Mouse (Mus musculus): Measurements from ENCODE around the gene Slco3a1.

Gene Slco3a1

DNA sequence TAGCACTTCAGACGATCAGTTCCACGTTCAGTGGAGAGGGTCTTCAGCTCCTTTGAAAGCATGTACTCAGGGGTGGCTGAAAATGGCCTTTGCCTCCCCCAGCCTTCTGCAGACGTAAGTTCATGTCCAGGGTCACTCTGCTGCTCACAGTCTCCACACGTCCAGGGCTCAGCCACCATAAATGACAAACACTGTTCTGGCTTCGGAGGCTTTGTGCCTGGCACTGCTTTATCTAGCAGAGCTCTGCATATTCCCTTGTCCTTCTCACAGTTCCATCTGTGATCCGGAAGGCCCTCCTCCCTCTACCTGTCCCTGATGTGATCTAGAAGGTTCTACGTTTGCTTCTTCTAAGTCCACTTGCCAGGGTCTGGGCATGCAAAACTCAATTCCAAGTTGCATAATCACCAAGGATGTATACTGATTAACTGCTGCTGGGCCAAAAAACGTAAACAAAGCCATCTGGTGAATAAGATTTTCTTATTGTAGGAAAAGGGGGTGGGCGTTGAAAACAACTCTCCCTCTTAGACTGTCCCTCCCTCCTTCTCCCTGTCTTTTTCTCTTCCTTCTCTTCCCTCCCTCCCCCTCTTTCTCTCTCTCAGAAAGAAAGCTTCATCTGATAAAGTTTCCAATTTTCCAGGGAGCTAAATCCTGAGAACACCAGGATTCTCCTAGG is 62.8 kb downstream of the Slco3a1 start:
- in situ Hi-C loops (cut with MboI; ENCODE audit: unreplicated experiment in 2 of 2): no loop called here

- in situ Hi-C loops (cut with MboI; ENCODE audit: unreplicated experiment in 2 of 2): no loop called here
Measured at GRCm38 (mm10) chr7:74488141-74488540, 66.4 kb downstream of the Slco3a1 start.

- in situ Hi-C loops (cut with MboI; ENCODE audit: unreplicated experiment in 2 of 2): no loop called here
Measured at GRCm38 (mm10) chr7:74487727-74488126, 66.9 kb downstream of the Slco3a1 start.

DNA sequence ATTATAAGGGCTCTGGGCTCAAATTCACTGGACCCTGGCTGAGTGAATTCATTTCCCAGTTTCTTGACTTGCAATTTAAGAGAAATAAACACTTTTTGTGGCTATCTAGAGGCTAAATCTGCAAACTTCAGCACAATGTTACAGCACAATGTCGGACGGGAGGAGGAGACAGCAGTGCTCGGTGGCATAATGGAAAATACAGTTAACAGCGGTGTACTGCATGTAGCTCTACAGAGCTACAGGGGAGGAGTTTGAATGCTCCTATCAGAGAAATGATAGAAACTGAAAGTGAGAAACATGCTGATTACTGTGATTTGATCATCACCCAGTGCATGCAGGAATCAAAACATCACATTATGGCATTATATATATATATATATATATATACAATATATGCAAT is 68.5 kb downstream of the Slco3a1 start:
- in situ Hi-C loops (cut with MboI; ENCODE audit: unreplicated experiment in 2 of 2): no loop called here

- in situ Hi-C loops (cut with MboI; ENCODE audit: unreplicated experiment in 2 of 2): no loop called here
Measured at GRCm38 (mm10) chr7:74485669-74486068, 68.9 kb downstream of the Slco3a1 start.

DNA sequence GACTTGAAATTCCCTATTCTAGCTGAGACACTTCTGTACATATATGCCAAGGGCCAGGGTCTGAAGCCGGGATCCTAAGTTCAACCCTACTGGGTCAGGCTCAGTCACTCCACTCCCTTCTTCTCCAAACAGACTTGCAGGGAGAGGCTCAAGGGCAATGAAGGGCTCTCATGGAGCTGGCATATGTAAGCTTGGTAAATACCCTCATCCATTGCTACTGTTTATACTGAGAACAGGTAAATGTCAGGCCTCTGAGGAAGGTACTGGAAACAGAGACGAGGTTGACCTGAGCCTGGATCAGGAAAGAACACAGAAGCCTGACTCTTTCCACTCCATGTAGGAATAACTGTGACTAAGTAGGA is 70.6 kb downstream of the Slco3a1 start:
- in situ Hi-C loops (cut with MboI; ENCODE audit: unreplicated experiment in 2 of 2): no loop called here

DNA sequence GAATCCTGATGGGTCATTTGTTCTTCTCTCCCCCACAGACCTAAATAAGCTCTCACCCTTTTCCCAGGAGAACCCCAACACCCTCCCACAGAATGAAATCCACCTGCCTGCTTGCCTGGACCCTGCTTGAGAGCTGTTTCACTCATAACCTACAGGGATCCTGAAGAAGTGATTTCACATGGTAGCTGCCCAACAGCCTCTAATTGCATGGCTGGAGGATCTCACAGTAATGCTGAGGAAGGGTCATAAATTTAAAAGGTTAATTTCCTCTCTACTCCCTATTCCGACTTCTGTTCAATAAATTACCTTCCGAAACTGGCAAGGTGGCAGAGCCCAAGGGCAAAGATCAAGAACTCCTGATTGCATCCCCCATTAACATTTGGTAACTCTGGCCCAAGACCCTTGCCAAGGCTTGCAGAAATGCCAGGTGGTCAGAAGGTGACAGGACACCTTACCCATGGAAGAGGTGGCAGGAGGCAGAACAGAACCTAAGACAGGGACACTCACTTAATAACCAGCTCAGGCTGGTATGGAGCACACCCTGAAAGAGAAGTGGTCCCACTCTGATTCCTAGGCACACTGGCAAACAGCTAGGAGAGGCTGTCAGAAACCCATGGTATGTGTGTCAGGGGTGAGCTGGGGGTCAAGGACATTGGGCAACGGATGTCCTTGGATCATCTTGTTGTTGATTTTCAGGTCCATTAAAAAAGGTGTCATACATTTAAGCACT is 71.1 kb downstream of the Slco3a1 start:
- in situ Hi-C loops (cut with MboI; ENCODE audit: unreplicated experiment in 2 of 2): no loop called here

DNA sequence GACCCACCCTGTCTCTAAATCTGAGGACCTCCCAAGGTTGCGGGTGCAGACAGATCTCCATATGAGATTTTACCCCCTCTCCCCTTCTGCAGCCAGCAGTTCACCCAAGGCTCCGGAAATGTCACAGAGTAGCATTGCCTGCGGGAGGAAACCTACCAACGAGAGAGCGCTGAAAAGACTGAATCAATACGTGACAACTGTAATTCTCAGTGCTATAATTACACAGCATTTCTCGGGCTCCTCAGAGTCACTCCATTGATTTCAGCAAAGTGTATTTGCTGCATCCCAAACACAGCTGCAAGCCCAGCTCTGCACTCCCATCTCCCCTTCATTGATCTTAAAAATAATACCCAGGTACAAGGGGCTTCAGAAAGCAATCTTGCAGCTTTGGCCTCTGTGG is 82.8 kb downstream of the Slco3a1 start:
- in situ Hi-C loops (cut with MboI; ENCODE audit: unreplicated experiment in 2 of 2): no loop called here

DNA sequence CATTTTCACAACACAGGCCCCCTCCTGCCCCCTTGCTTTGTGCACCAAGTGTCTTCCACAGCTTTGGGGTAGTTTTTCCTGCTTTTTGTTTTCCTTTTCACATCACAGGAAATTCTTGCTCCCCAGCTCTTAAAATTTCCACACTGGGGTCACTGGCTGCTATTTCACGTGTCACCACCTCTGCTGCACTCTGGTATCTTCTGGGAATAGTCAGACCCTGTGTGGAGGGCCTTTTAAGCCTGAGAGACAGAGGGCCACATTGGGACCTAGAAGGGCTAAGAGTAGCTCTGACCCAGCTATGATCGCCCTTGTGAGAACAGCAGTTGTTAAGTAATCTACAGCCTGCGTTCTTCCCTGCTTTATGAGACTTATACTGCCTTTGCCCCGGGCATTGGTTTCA is 87.7 kb downstream of the Slco3a1 start:
- in situ Hi-C loops (cut with MboI; ENCODE audit: unreplicated experiment in 2 of 2): no loop called here

DNA sequence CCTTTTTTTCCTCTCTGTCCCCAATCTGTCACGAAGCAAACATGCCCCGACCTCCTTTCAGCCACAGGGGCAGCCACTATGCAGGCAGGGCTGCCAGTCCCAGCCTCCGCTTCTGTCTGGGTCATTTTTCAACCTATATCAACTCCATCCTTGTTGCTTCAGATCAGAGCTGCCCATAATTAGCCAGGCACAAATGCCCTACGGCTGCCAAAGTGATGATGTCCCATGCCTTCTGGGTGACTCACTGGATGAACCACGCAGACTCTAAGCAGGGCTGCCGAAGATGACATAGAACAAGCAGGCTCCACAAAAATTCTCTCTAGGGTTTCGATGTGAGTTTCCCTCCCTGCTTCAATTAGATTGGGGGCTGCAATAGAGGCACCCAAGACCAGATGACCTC is 89.9 kb downstream of the Slco3a1 start:
- in situ Hi-C loops (cut with MboI; ENCODE audit: unreplicated experiment in 2 of 2): no loop called here

DNA sequence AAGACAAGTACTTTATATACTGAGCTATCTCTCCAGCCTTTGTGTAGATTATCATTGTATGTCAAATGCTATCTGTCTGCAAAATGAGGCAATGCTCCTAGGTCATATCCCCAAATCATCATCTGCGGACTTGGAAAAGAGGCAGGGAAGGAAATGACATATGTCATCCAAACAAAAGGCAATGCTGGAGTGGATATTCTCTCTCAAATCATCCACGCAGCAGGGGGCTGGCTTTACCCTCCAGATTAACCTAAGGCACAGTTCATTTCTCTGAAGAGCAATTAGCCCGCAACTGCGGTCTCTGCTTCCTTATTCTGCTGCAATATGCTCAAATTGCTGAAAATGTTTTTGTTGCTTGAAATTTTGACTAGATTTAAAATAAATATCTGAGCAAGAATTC is 92.1 kb downstream of the Slco3a1 start:
- in situ Hi-C loops (cut with MboI; ENCODE audit: unreplicated experiment in 2 of 2): no loop called here

DNA sequence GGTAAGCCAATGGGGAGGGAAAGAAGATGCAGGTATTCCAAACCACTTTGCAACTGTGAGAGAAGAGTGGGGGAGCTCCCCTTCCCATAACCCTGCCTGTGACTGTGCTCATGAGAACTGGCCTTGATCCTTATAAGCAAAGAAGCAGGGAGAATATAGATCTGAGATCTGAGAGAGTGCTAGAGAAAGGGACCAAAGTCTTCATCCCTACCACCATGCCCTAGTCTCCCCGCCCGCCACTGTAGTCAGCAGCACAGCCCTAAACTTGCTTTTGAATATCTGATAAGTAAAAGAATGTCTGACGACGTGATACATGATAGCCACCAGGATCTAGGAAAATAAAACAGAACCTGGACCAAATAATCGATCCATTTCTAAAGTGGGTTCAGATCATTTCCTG is 92.8 kb downstream of the Slco3a1 start:
- in situ Hi-C loops (cut with MboI; ENCODE audit: unreplicated experiment in 2 of 2): no loop called here

- in situ Hi-C loops (cut with MboI; ENCODE audit: unreplicated experiment in 2 of 2): no loop called here
Measured at GRCm38 (mm10) chr7:74461146-74461545, 93.4 kb downstream of the Slco3a1 start.

- in situ Hi-C loops (cut with MboI; ENCODE audit: unreplicated experiment in 2 of 2): no loop called here
Measured at GRCm38 (mm10) chr7:74459812-74460211, 94.8 kb downstream of the Slco3a1 start.

DNA sequence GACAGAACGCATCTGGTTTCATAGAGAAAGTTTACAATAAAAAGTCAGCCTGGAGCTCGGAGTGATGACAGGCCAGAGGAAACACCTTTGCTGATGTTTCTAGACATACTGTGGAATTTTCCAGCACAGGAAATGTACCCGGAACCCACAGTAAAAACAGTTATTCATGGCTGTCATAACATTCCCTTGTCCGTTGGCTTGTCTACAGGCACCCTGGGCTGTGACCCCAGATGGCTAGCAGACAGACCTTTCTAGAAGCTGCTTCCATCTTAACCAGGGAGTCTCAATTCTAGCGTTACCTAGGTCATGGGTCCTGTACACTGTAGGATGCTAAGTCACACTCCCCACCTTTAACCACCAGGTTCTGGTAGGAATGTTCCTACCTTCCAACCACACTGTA is 95.3 kb downstream of the Slco3a1 start:
- in situ Hi-C loops (cut with MboI; ENCODE audit: unreplicated experiment in 2 of 2): no loop called here

DNA sequence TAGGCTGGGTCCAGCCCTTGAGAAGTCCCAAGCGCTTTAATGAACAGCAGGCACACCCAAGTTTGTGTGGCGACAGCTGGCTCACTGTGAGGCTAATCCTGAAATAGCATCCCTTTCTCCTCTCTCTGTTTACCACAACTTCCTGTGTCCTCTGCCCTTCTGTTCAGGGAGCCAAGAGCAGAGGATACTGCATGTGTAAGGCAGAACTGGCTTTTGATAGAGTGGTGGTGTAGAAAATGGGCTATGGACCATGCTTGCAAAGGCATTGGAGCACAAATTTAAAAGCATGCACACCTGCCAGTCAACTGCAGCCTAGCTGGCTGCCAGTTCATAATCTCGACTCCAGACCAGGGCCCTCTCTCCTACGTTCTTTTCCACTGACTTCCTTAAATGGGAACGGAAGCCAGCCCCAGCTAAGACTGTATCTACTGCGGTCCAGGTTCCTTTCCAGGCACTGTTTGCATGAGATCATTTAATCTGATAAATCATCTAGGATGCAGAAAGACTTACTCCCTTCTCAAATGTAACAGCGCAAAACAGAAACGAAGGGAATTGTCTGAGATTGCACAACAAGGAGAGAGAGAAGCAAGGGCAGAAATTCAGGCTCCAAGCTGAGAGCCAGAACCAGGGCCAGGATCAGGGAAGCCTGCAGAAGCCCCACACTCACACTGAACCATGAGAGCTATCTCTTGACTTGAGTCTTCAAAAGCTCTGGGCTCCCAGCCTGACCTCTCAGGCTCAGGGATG is 95.9 kb downstream of the Slco3a1 start:
- in situ Hi-C loops (cut with MboI; ENCODE audit: unreplicated experiment in 2 of 2): no loop called here

DNA sequence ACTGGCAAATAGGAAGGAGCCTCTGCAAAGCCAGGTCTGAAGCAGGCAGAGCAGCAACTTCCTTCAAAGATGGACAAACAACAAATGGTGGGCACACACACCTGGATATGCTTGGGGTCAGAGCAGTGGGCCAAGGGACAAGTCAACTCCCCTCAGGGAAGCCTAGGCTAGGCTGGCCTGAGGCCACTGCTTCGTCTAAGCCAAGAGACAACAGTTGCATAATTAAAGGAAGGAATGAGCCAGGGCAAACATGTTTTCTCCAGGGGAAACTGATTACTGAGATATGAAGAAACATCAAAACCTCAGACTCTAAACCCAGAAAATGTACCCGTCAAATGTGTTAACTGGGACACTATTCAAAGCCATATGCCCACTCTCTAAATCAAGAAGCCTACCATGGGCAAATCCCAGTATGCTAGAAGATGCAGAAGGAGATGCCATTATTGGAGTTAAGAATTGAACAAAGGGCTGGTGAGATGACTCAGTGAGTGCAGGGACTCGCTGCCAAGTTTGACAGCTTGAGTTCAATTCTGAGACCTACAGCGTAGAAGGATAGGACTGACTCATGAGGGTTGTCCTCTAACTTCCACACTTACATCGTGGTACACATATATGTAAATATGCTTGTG is 97.1 kb downstream of the Slco3a1 start:
- in situ Hi-C loops (cut with MboI; ENCODE audit: unreplicated experiment in 2 of 2): no loop called here

GRCm38 (mm10) chr7:74456781-74457180 is 97.8 kb downstream of the Slco3a1 start:
- in situ Hi-C loops (cut with MboI; ENCODE audit: unreplicated experiment in 2 of 2): no loop called here

DNA sequence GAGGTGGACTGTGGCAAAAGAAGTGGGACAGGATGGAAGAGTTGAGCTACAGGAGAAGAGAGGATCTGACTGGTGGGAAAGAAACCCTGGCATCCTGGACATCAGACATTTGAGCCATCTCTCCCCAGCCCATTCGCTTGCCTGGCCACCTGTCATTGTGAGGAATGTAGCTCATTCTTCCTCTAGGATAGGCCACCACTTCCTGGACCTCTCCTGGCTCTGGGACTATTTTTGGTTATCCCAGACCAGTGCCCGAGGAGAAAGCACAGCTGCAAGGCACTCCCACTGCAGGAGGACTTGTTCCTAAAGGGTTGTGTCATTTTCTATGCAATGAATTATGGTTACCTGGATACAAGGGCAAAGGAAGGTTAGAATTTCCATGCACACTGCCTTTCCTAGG is 103.5 kb downstream of the Slco3a1 start:
- in situ Hi-C loops (cut with MboI; ENCODE audit: unreplicated experiment in 2 of 2): no loop called here

GRCm38 (mm10) chr7:74449802-74450201 is 104.8 kb downstream of the Slco3a1 start:
- in situ Hi-C loops (cut with MboI; ENCODE audit: unreplicated experiment in 2 of 2): no loop called here

DNA sequence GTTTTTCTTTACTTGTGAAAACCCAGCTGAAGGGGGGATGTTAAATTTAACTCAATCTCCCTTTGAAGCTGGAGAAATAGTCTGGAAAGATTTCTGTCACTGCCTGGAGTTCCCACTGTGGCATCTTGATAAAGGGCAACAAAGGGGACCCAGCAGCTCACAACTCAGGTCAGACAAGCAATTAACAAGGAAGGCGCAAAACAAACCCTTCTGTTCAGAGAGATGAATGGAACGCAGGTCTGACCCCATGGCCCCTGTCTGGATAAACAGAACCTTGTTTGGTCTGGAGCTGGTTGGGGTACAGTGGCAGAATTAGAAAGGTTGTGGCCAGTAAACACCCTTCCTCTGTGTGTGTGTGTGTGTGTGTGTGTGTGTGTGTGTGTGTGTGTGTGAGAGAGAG is 106.8 kb downstream of the Slco3a1 start:
- in situ Hi-C loops (cut with MboI; ENCODE audit: unreplicated experiment in 2 of 2): no loop called here
